Mouse (Mus musculus): ENCODE measurements at regions not wholly inside any gene's neighbourhood (a gene's known extent, or its start where the extent isn't known, plus 50 kb on each side); places are given as distances from the start of the nearest gene placed in this dataset.
A peak's percentile ranks its signal among the peaks of the same experiment; 100 is the strongest.
"Not testable (repeated sequence)": the region's sequence is repeated elsewhere in the genome, so short reads cannot be mapped to it uniquely, and the experiment has no call there.

- no peak for DNase-seq (ENCODE audit: low spot score in 2 of 2)
These were observed 236.7 kb downstream of the Prex1 start for GRCm38 (mm10) chr2:166476953-166477352.

- DNase-seq (ENCODE audit: low spot score in 2 of 2) = no peak
These were observed 238.0 kb downstream of the Prex1 start for GRCm38 (mm10) chr2:166475624-166476023.

- DNase-seq (ENCODE audit: low spot score in 2 of 2) = no peak
These were observed 239.0 kb downstream of the Prex1 start for GRCm38 (mm10) chr2:166474601-166475000.

GRCm38 (mm10) chr2:166471257-166471753 lies 242.3 kb downstream of the Prex1 start:
- DNase-seq (ENCODE audit: low spot score in 2 of 2) = peak; percentile 51 to 75

GRCm38 (mm10) chr2:166469046-166469593 lies 244.5 kb downstream of the Prex1 start:
- DNase-seq (ENCODE audit: low spot score in 2 of 2) = no peak

GRCm38 (mm10) chr2:166467137-166467536 lies 246.5 kb downstream of the Prex1 start:
- no peak for DNase-seq (ENCODE audit: low spot score in 2 of 2)

GRCm38 (mm10) chr2:166465531-166465930 lies 248.1 kb downstream of the Prex1 start:
- no peak for DNase-seq (ENCODE audit: low spot score in 2 of 2)

GRCm38 (mm10) chr2:166463539-166463938 lies 250.1 kb downstream of the Prex1 start:
- no peak for DNase-seq (ENCODE audit: low spot score in 2 of 2)

- DNase-seq (ENCODE audit: low spot score in 2 of 2) = no peak
These were observed 251.7 kb downstream of the Prex1 start for GRCm38 (mm10) chr2:166461956-166462355.

GRCm38 (mm10) chr2:166461103-166461502 lies 252.5 kb downstream of the Prex1 start:
- DNase-seq (ENCODE audit: low spot score in 2 of 2) = no peak

- DNase-seq (ENCODE audit: low spot score in 2 of 2) = no peak
These were observed 253.7 kb downstream of the Prex1 start for GRCm38 (mm10) chr2:166459955-166460354.

- DNase-seq (ENCODE audit: low spot score in 2 of 2) = no peak
These were observed 254.7 kb downstream of the Prex1 start for GRCm38 (mm10) chr2:166458953-166459352.

GRCm38 (mm10) chr2:166457381-166458172 lies 256.1 kb downstream of the Prex1 start:
- DNase-seq (ENCODE audit: low spot score in 2 of 2) = no peak

GRCm38 (mm10) chr2:166454160-166454888 lies 259.3 kb downstream of the Prex1 start:
- DNase-seq (ENCODE audit: low spot score in 2 of 2) = peak in 1 of 2 experiments; percentile 46

- no peak for DNase-seq (ENCODE audit: low spot score in 2 of 2)
These were observed 262.7 kb downstream of the Prex1 start for GRCm38 (mm10) chr2:166450964-166451363.

GRCm38 (mm10) chr2:166450380-166450779 lies 263.3 kb downstream of the Prex1 start:
- DNase-seq (ENCODE audit: low spot score in 2 of 2) = peak in 1 of 2 experiments; percentile 74

GRCm38 (mm10) chr2:166448724-166449123 lies 264.9 kb downstream of the Prex1 start:
- DNase-seq (ENCODE audit: low spot score in 2 of 2) = no peak

- DNase-seq (ENCODE audit: low spot score in 2 of 2) = peak in 1 of 2 experiments; percentile 75
These were observed 265.5 kb downstream of the Prex1 start for GRCm38 (mm10) chr2:166448161-166448560.

- DNase-seq (ENCODE audit: low spot score in 2 of 2) = no peak
These were observed 267.1 kb downstream of the Prex1 start for GRCm38 (mm10) chr2:166446536-166446935.

GRCm38 (mm10) chr2:166445824-166446223 lies 267.8 kb downstream of the Prex1 start:
- DNase-seq (ENCODE audit: low spot score in 2 of 2) = not testable (repeated sequence)

- no peak for DNase-seq (ENCODE audit: low spot score in 2 of 2)
These were observed 270.6 kb downstream of the Prex1 start for GRCm38 (mm10) chr2:166442997-166443396.

Data from layer of hippocampus, postnatal 14 days (tissue).